In the genomic region with DNA sequence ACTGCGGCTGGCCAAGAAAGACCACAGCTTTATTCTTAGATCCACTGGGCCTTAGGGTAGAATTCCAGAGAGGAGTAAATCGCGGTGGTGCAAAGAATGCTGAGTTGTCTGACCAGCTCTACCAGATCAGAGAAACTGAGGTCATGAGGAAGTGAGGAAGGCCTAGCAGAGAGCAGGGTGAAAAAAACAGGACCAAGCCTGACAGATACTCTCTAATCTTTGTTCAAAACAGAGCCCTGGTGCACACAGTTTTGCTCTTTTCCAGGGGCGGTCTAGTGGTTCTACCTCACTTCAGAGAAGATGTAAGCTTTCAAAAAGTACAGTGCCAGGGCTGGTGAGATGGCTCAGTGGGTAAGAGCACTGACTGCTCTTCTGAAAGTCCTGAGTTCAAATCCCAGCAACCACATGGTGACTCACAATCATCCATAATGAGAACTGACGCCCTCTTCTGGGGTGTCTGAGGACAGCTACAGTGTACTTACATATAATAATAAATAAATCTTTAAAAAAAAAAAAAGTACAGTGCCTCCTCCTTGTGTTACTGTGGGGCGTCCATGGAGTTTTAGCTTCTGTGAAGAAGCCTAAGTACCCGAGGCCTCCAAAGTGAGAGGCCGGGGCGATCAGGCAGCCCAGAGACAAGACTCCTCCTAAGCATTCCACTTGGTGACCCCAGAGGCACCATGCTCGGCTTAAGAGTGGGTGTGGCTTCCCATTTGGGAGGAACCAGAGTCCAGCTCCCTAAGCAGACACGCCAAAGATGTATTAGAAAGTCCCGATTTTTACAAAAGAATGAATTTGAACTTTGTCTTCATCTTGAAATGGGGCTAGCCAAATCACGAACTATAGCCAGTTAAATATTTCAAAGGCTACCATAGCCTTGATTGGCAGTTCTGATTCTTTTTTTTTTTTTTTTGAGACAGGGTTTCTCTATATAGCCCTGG, we compare ENCODE assay signal across 8 mouse cellular contexts. TPM values are rescaled to one million over a fixed set of nuclear protein-coding genes. Genes with fewer than 3 reads are reported as not detected.
DNase-seq lines count a peak whose midpoint lies in the region; TF ChIP-seq lines count a peak whose summit lies in the region.

No protein-coding gene starts in this region.

- H3K27me3 ChIP-seq in heart, adult 2 months (ENCODE audit: control insufficient read depth, insufficient read depth, low read length): no peaks in the 10 kb centered on the region

- peak overlapping the region; percentile 87 for H3K27ac ChIP-seq in heart, adult 2 months
- peak overlapping the region; percentile 67 for H3K27ac ChIP-seq in olfactory bulb, adult 2 months (ENCODE audit: insufficient read depth, low read depth, low read length)

- no peak for TF ChIP-seq POLR2A in heart, adult 2 months (IDR thresholded peaks at IDR 0.05; ENCODE audit: insufficient read depth, low read depth, low read length)
- TF ChIP-seq POLR2A in lung, adult 2 months (IDR thresholded peaks at IDR 0.05; ENCODE audit: borderline replicate concordance, extremely low read depth, low read depth, low read length): 0 out of 2 replicates have a peak, but pooled peaks have one; percentile 14
- no peak for TF ChIP-seq POLR2A in olfactory bulb, adult 2 months (IDR thresholded peaks at IDR 0.05; ENCODE audit: insufficient read depth, low read depth, low read length)

- H3K36me3 ChIP-seq in heart, adult 2 months (ENCODE audit: control insufficient read depth, insufficient read depth, low read length): no peaks in the 10 kb centered on the region

- DNase-seq in CD4-positive helper T cell, adult 2 months (ENCODE audit: low read depth, low spot score): peak; percentile 56
- DNase-seq in adipocyte (ENCODE audit: low spot score): peak; percentile 61
- DNase-seq in embryo, embryonic 10.5 days (ENCODE audit: low spot score): peak; percentile 84
- DNase-seq in heart, adult 2 months: peak; percentile 55 to 65
- peak; percentile 56 to 69 for DNase-seq in kidney, adult 8-10 months
- peak; percentile 37 for DNase-seq in lung, adult 2 months
- DNase-seq in yolk sac, embryonic 10.5 days (ENCODE audit: low spot score): peak; percentile 71

- H3K4me1 ChIP-seq in heart, adult 2 months (ENCODE audit: control insufficient read depth, insufficient read depth, low read length): peaks cover 1% of the 10 kb centered on the region; the same call in 1 of the 2 replicates
- no peaks in the 10 kb centered on the region for H3K4me1 ChIP-seq in lung, adult 2 months (ENCODE audit: control insufficient read depth, insufficient read depth, low read length)
- H3K4me1 ChIP-seq in olfactory bulb, adult 2 months (ENCODE audit: control insufficient read depth, insufficient read depth, low read length): peaks cover 2% of the 10 kb centered on the region

- TF ChIP-seq EP300 in heart, adult 2 months (IDR thresholded peaks at IDR 0.05; ENCODE audit: insufficient read depth, low read depth, low read length): no peak

- peak overlapping the region; percentile 61 for H3K4me3 ChIP-seq in heart, adult 2 months
- peak overlapping the region; percentile 49 for H3K4me3 ChIP-seq in lung, adult 2 months (replicated peaks; ENCODE audit: extremely low read depth, low read depth, low read length)
- peak overlapping the region; percentile 62 for H3K4me3 ChIP-seq in olfactory bulb, adult 2 months (ENCODE audit: insufficient read depth, low read depth, low read length)

- peak overlapping the region; percentile 80 for H3K9ac ChIP-seq in heart, adult 2 months (ENCODE audit: low read depth, low read length)

- H3K79me2 ChIP-seq in heart, adult 2 months (replicated peaks; ENCODE audit: control insufficient read depth, insufficient read depth, low read length): no peaks in the 10 kb centered on the region; the same call in 1 of the 2 replicates

- 19% methylated on average over 13 of the region's 13 CpGs for WGBS in heart, adult 2 months
- WGBS in lung, adult 2 months: 24% methylated on average over 13 of the region's 13 CpGs
- 27% methylated on average over 13 of the region's 13 CpGs for WGBS in olfactory bulb, adult 2 months

- intact Hi-C loops in heart, adult 2 months (cut with DNase I): loop anchor here (1.0 to 10.0 kb wide), 3 partner anchors 84 to 118 kb away; a partner anchor contains a TSS

- peak; percentile 30; the same call in 1 of the 2 replicates for TF ChIP-seq CTCF in heart, adult 2 months (IDR thresholded peaks at IDR 0.05)
- no peak for TF ChIP-seq CTCF in lung, adult 2 months (IDR thresholded peaks at IDR 0.05; ENCODE audit: insufficient read depth, low read length)
- no peak for TF ChIP-seq CTCF in olfactory bulb, adult 2 months (IDR thresholded peaks at IDR 0.05; ENCODE audit: insufficient read depth, low read depth, low read length)

RNA-seq across cellular contexts. Expression of a gene that starts 0.9 kb away (rescaled TPM):
- total RNA-seq in heart, adult 2 months (2021): 1 to 10 TPM; 1.7 to 3.5 TPM
- polyA plus RNA-seq in heart, adult 2 months (2012; rRNA removed): 5.9 and 7.5 TPM in 2 replicates
- polyA plus RNA-seq in lung, adult 2 months (2012; rRNA removed): 13.8 and 16.3 TPM in 2 replicates
- not detected in 2 replicates for polyA plus RNA-seq in olfactory bulb, adult 2 months (2012; ENCODE audit: insufficient read depth, insufficient read length, low replicate concordance, missing spikeins)

RNA-seq across cellular contexts. Expression of a gene that starts 21.4 kb away (rescaled TPM):
- total RNA-seq in heart, adult 2 months (2021): under 1 TPM in 1 of 2 experiments, not detected in 1; 0.07 TPM
- polyA plus RNA-seq in heart, adult 2 months (2012; rRNA removed): 0.09 and 0.14 TPM in 2 replicates
- 0.32 and 2.7 TPM in 2 replicates for polyA plus RNA-seq in lung, adult 2 months (2012; rRNA removed)
- polyA plus RNA-seq in olfactory bulb, adult 2 months (2012; ENCODE audit: insufficient read depth, insufficient read length, low replicate concordance, missing spikeins): not detected in 2 replicates

RNA-seq across cellular contexts. Expression of a gene that starts 49.7 kb away (rescaled TPM):
- not detected for total RNA-seq in heart, adult 2 months (2021)
- 0.32 and 1.1 TPM in 2 replicates for polyA plus RNA-seq in heart, adult 2 months (2012; rRNA removed)
- 5.8 and 7.2 TPM in 2 replicates for polyA plus RNA-seq in lung, adult 2 months (2012; rRNA removed)
- not detected in 2 replicates for polyA plus RNA-seq in olfactory bulb, adult 2 months (2012; ENCODE audit: insufficient read depth, insufficient read length, low replicate concordance, missing spikeins)

Comparison
In these comparisons a context has a peak if more than half of its experiments do, and no peak if none do; other contexts are left out.
1. Peak in every context shown above with its lines: DNase-seq, H3K4me3 ChIP-seq and H3K27ac ChIP-seq.